Mouse (Mus musculus) liver, adult 2 months (tissue): Measurements from ENCODE around the gene 1700007K13Rik.

ENCODE experiments used
- CTCF ChIP-seq: fragments of 200-500 bp; IDR thresholded peaks from 2 replicates; pipeline ENCODE4 v1.5.1; 2011; ENCODE audit warnings: low read depth, low read length, control low read depth
- POLR2A ChIP-seq: fragments of 200-500 bp; IDR thresholded peaks from 2 replicates; pipeline ENCODE4 v1.6.1; 2011; ENCODE audit warnings: low read length, control low read depth; ENCODE audit not compliant: insufficient read depth; ENCODE audit errors: extremely low read depth

GRCm38 (mm10) chr2:28498431-28498830 lies 32.3 kb upstream of the 1700007K13Rik start:
- TF ChIP-seq POLR2A, result no peak
- no peak for TF ChIP-seq CTCF
